Mouse (Mus musculus) stomach, postnatal 0 days (tissue): ENCODE measurements around the gene Eif3b. TPM values are rescaled to one million over a fixed set of nuclear protein-coding genes. Genes with fewer than 3 reads are reported as not detected.

Source experiments
- ATAC-seq: fragments of 200-750 bp; cut with Nextera tagmentation; 2 replicates; pipeline ENCODE4 v1.8.0; 2017; ENCODE audit not compliant: low FRiP score, low TSS enrichment
- DNase-seq: peaks from one replicate; pipeline ENCODE4 v3.0.0-alpha.2; 2016; ENCODE audit warnings: low spot score
- H3K27ac ChIP-seq: fragments of 300-500 bp; sonication (generic); replicated peaks from 2 replicates; pipeline ENCODE4 v1.5.1; 2014; ENCODE audit warnings: mild to moderate bottlenecking, control low read depth
- H3K27me3 ChIP-seq: fragments of 300-500 bp; sonication (generic); 2 replicates; pipeline ENCODE4 v1.6.1; 2014; ENCODE audit warnings: low read length; ENCODE audit not compliant: control insufficient read depth, insufficient read depth
- H3K36me3 ChIP-seq: fragments of 300-500 bp; sonication (generic); 2 replicates; pipeline ENCODE4 v1.6.1; 2014; ENCODE audit warnings: low read length, mixed read lengths; ENCODE audit not compliant: control insufficient read depth, insufficient read depth
- H3K4me1 ChIP-seq: fragments of 300-500 bp; sonication (generic); replicated peaks from 2 replicates; pipeline ENCODE4 v1.6.1; 2014; ENCODE audit warnings: antibody characterized with exemption; ENCODE audit not compliant: control insufficient read depth, insufficient read depth
- H3K4me2 ChIP-seq: fragments of 300-500 bp; sonication (generic); replicated peaks from 2 replicates; pipeline ENCODE4 v1.6.1; 2014; ENCODE audit warnings: low read depth, mild to moderate bottlenecking, control low read depth, moderate library complexity
- H3K4me3 ChIP-seq: fragments of 300-500 bp; sonication (generic); 2 replicates; pipeline ENCODE4 v1.5.1; 2014; ENCODE audit warnings: low read depth, low read length, control low read depth
- H3K9ac ChIP-seq: fragments of 300-500 bp; sonication (generic); 2 replicates; pipeline ENCODE4 v1.6.1; 2014; ENCODE audit warnings: mild to moderate bottlenecking, low read length, control low read depth, mixed read lengths
- H3K9me3 ChIP-seq: fragments of 300-500 bp; sonication (generic); 2 replicates; pipeline ENCODE4 v1.6.1; 2016; ENCODE audit warnings: low read length; ENCODE audit not compliant: control insufficient read depth
- CTCF ChIP-seq: IDR thresholded peaks from 2 replicates; pipeline ENCODE4 v1.5.1; 2016; ENCODE audit warnings: antibody characterized with exemption, low read depth, mild to moderate bottlenecking, moderate library complexity
- EP300 ChIP-seq: optimal IDR thresholded peaks from 2 replicates; pipeline ENCODE3; 2016; ENCODE audit warnings: antibody characterized with exemption
- WGBS: fragments of 180-500 bp; shearing (Covaris S2); extraction: QIAGEN DNeasy Blood & Tissue Kit; methylation state at CpG from one replicate; pipeline ENCODE4 v1.1.7; 2014; 5-methylcytosine and 5-hydroxymethylcytosine counted together
- polyA plus RNA-seq: library from polyadenylated mRNA; unstranded; fragments of >200 nt; fragmentation: Nextera tagmentation; extraction: Ambion mirVana; gene quantifications from 2 replicates; pipeline ENCODE4 v1.2.1, GENCODE M21; 2015

The Eif3b gene
- polyA plus RNA-seq, 1 experiment from 2014 or later = 61.8 TPM

DNA sequence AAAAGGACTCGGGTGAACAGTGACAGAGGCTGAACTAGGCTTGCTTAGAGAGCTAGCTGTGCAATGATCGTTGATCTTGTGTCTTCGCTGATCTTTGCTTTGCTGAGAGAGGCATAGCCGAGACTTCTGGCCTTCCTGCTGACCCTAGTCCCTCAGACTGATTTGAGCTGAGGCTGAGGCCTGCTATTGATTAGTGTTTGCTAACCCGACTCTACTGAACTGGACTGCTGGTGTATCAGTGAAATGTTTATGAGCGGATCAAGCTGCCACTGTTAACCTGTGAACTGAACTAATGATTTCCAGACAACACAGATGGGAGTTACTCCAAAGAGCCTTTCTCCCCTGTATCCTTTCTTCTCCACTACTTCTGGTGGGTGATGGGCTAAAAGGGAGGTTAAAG, 14.0 kb upstream of the Eif3b start:
- WGBS = 79% methylated on average over 6 of the region's 6 CpGs
- Histone ChIP-seq H3K27ac (no peak overlapping the region), H3K4me2 (no peak overlapping the region), H3K4me3 (no peak overlapping the region), H3K27me3 (no peaks in the 10 kb centered on the region), H3K4me1 (no peaks in the 10 kb centered on the region), H3K36me3 (no peaks in the 10 kb centered on the region), H3K9me3 (no peaks in the 10 kb centered on the region), H3K9ac (no peak overlapping the region)
- DNase-seq = no peak
- TF ChIP-seq EP300 (no peak), CTCF (no peak)
- ATAC-seq = no peak

DNA sequence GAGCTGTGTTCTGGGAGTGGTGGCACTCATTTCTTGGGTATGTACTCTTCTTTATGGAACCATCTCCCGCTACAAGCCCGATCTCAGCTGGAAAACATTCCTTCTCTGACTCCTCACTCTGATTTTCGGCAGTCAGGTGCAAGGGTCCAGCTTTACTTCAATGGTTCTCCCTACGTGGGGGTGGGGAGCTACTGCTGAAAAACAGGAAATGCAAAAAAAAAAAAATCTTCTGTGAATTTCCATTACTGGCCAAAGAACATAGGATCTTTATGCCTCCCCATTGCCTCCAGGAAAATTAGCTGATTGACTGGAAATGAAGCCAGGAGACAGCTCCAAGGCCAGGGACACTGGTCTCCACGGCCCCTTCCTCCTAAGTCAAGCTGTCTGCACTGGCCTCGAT, 12.5 kb upstream of the Eif3b start:
- Histone ChIP-seq H3K9me3 (no peaks in the 10 kb centered on the region), H3K4me2 (no peak overlapping the region), H3K27ac (no peak overlapping the region), H3K4me1 (no peaks in the 10 kb centered on the region), H3K4me3 (no peak overlapping the region), H3K36me3 (no peaks in the 10 kb centered on the region), H3K9ac (no peak overlapping the region), H3K27me3 (no peaks in the 10 kb centered on the region)
- no peak for ATAC-seq
- TF ChIP-seq EP300 (no peak), CTCF (no peak)
- DNase-seq = no peak
- WGBS = 60% methylated on average over 6 of the region's 6 CpGs

DNA sequence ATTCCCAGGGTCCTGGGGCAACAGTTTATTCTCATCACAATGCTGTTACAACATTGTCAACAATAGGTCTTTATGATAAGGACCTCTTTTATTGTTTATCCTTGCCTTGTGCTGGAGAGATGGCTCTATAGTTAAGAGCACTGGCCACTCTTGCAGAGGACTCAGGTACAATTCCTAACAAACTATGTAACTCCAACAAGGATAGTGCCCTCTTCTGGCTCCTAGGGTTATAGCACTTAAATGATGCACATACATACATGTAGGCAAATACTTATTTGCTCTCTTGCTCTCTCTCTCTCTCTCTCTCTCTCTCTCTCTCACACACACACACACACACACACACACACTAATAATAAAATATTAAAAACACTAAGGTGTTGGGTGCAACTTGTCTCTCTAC, 10.3 kb upstream of the Eif3b start:
- H3K4me1 ChIP-seq = no peaks in the 10 kb centered on the region
- TF ChIP-seq EP300 = no peak
- peak; percentile 29; the same call in 1 of the 2 replicates for TF ChIP-seq CTCF
- ATAC-seq = no peak

DNA sequence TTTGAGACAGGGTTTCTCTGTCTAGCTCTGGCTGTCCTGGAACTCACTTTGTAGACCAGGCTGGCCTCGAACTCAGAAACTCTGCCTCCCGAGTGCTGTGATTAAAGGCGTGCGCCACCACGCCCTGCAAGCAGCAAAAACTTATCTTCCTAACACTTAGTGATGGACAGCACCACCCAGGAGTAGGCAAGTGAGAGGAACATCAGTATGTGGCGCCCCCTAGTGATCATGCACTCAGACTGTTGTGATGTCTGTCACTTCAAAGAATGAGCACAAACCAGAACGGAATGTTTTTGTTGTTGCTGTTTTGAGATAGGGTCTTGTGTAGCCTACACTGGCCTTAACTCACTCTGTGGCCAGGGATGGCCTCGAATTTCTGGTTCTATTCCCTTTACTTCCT, 7.8 kb upstream of the Eif3b start:
- H3K4me2 ChIP-seq = no peak overlapping the region
- DNase-seq (peak; percentile 59), ATAC-seq (0 out of 2 replicates have a peak, but pooled peaks have one; percentile 38)
- no peak overlapping the region for H3K27ac ChIP-seq
- 35% methylated on average over 8 of the region's 8 CpGs for WGBS
- H3K4me1 ChIP-seq = no peaks in the 10 kb centered on the region
- H3K9me3 ChIP-seq = no peaks in the 10 kb centered on the region
- TF ChIP-seq EP300 (no peak), CTCF (peak; percentile 74)
- no peak overlapping the region for H3K9ac ChIP-seq
- H3K27me3 ChIP-seq = no peaks in the 10 kb centered on the region
- no peak overlapping the region for H3K4me3 ChIP-seq
- no peaks in the 10 kb centered on the region for H3K36me3 ChIP-seq

More for the DNA sequence above, 10.3 kb upstream of the Eif3b start:
- Histone ChIP-seq H3K27me3 (no peaks in the 10 kb centered on the region), H3K9ac (no peak overlapping the region), H3K27ac (no peak overlapping the region), H3K4me2 (no peak overlapping the region), H3K36me3 (no peaks in the 10 kb centered on the region), H3K9me3 (no peaks in the 10 kb centered on the region), H3K4me3 (no peak overlapping the region)
- no peak for DNase-seq

DNA sequence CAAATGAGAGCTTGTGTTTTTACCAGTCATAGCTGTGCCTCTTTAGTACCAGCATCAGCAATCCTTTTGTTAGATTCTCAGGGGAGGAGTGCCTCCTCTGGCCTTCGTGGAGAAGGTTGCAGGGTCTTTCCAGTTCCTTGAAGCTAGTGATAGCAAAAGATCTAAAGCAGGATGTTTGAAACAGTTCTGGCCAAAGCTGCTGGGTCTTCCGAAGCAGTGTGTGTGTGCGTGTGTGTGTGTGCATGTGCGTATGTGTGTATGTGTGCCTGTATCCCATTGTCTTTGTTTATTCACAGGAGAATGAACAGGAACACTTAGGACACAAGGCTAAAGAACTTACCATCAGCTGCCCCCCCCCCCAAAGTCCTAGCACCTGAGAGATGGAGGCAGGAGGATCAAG, 4.5 kb upstream of the Eif3b start:
- Histone ChIP-seq H3K9me3 (no peaks in the 10 kb centered on the region), H3K4me2 (no peak overlapping the region), H3K4me3 (no peak overlapping the region), H3K27me3 (no peaks in the 10 kb centered on the region), H3K9ac (no peak overlapping the region), H3K27ac (no peak overlapping the region), H3K4me1 (no peaks in the 10 kb centered on the region), H3K36me3 (no peaks in the 10 kb centered on the region)
- 56% methylated on average over 4 of the region's 4 CpGs for WGBS
- TF ChIP-seq CTCF (no peak; the same call in 1 of the 2 replicates), EP300 (no peak)
- ATAC-seq = no peak
- no peak for DNase-seq

DNA sequence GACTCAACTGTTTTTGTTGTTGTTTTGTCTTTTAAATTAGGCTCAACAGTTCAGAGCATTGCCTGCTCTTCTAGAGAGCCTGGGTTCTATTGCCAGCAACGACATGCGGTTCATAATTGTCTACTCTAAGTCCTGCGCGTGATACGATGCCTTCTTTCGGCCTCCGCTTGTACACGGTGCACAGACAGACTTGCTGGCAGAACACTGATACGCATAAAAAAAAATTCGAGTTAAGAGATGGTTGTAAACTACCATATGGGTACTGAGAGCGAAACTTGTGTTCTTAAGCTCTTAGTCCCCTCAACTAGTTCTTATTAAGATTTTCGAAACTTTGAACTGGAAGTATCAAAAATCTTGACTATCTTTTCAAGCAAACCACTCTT, 1.0 kb upstream of the Eif3b start:
- H3K27ac ChIP-seq = peak overlapping the region; percentile 95
- ATAC-seq (no peak), DNase-seq (peak; percentile 21)
- no peaks in the 10 kb centered on the region; the same call in 1 of the 2 replicates for H3K4me1 ChIP-seq
- H3K4me2 ChIP-seq = peak overlapping the region; percentile 80
- H3K27me3 ChIP-seq = no peaks in the 10 kb centered on the region
- peak overlapping the region; percentile 94 for H3K9ac ChIP-seq
- no peaks in the 10 kb centered on the region for H3K36me3 ChIP-seq
- TF ChIP-seq CTCF (no peak), EP300 (no peak)
- H3K9me3 ChIP-seq = no peaks in the 10 kb centered on the region
- under 1% methylated on average over 12 of the region's 12 CpGs for WGBS
- H3K4me3 ChIP-seq = peak overlapping the region; percentile 66
